Mouse (Mus musculus) megakaryocyte, embryonic 14.5 days (primary cell): Measurements from ENCODE around the gene Rab29.

ENCODE experiments used
- FLI1 ChIP-seq: IDR thresholded peaks from 2 replicates; pipeline ENCODE4 v1.6.1; 2012; ENCODE audit warnings: low read length, inconsistent platforms, mixed read lengths
- GATA1 ChIP-seq: IDR thresholded peaks from 3 replicates; pipeline ENCODE4 v1.6.1; 2012; ENCODE audit warnings: mixed read lengths, low read length, inconsistent platforms, borderline replicate concordance

DNA sequence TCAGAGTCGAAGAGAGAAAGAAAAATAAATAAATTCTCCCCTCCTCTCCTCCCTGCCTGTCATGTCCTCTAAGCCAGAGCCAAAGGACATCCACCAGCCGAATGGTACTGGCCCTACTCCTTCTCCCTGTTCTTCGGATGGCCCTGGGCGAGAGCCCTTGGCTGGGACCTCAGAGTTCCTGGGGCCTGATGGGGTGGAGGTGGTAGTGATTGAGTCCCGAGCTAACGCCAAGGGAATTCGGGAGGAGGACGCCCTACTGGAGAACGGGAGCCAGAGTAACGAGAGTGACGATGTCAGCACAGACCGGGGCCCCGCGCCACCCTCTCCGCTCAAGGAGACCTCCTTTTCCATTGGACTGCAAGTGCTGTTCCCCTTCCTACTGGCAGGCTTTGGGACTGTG lies 36.5 kb upstream of the Rab29 start:
- TF ChIP-seq GATA1: no peak
- TF ChIP-seq FLI1: no peak
